Mouse (Mus musculus): ENCODE measurements at regions not wholly inside any gene's neighbourhood (a gene's known extent, or its start where the extent isn't known, plus 50 kb on each side); places are given as distances from the start of the nearest gene placed in this dataset.

DNA sequence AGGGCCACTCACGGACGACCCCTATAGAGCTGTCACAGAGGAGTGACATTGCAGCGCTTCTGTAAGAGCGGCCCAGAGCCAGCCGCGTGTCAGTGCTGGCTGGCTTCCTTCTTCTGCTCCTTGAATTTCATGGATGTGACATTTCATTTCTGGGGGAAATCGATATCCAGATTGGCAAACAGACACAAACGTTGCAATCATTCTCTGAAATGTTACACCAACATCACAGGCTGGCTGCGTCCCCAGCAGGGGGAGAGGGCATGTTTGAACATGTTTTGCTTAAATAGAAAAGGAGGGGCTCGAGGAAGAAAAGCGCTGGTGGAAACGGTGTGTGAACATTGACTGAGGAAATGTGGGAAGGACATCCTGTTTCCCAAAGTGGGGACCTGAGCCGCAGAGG, 417.4 kb upstream of the Kcnab2 start:
- TF ChIP-seq TCF12 (IDR thresholded peaks at IDR 0.05; ENCODE audit: low read depth, low read length) (no peak), UBTF (IDR thresholded peaks at IDR 0.05; ENCODE audit: borderline replicate concordance, insufficient read depth, low read depth, low read length) (no peak), BHLHE40 (IDR thresholded peaks at IDR 0.05; ENCODE audit: borderline replicate concordance, low read depth, low read length) (no peak), RCOR1 (IDR thresholded peaks at IDR 0.05; ENCODE audit: low read depth, low read length) (no peak), NRF1 (IDR thresholded peaks at IDR 0.05; ENCODE audit: insufficient read depth, low read depth, low read length, poor library complexity, severe bottlenecking) (no peak), CTCF (IDR thresholded peaks at IDR 0.05 in 2 of 3, conservative IDR thresholded peaks at IDR 0.05 in 1 of 3; ENCODE audit: control insufficient read depth in 1 of 3, insufficient read depth in 1 of 3, low read depth in 2 of 3, low read length in 3 of 3, poor library complexity in 1 of 3, severe bottlenecking in 1 of 3) (no peak), ZC3H11A (IDR thresholded peaks at IDR 0.05; ENCODE audit: low read depth, low read length) (no peak), POLR2AphosphoS5 (IDR thresholded peaks at IDR 0.05; ENCODE audit: borderline replicate concordance, low read depth, low read length) (no peak), POLR2A (IDR thresholded peaks at IDR 0.05; ENCODE audit: control insufficient read depth in 1 of 2, insufficient read depth in 1 of 2, low read depth in 1 of 2, low read length in 2 of 2, poor library complexity in 1 of 2) (no peak), USF2 (IDR thresholded peaks at IDR 0.05; ENCODE audit: borderline replicate concordance in 1 of 2, insufficient read depth in 1 of 2, low read depth in 1 of 2, low read length in 2 of 2) (no peak), EP300 (IDR thresholded peaks at IDR 0.05; ENCODE audit: low read depth in 1 of 2, low read length in 2 of 2) (no peak), ZKSCAN1 (IDR thresholded peaks at IDR 0.05; ENCODE audit: low read depth, low read length) (no peak), ZNF384 (IDR thresholded peaks at IDR 0.05; ENCODE audit: low read depth, low read length) (no peak)
